Mouse (Mus musculus) midbrain, embryonic 10.5 days (tissue): ENCODE results near the gene Runx2. TPM values are rescaled to one million over a fixed set of nuclear protein-coding genes. Genes with fewer than 3 reads are reported as not detected.

Experiments used
- DNase-seq: peaks from one replicate; pipeline ENCODE4 v3.0.0-alpha.2; 2017; ENCODE audit warnings: low spot score
- H3K27ac ChIP-seq: fragments of 300-500 bp; sonication (generic); replicated peaks from 2 replicates; pipeline ENCODE4 v1.5.1; 2016; ENCODE audit warnings: mild to moderate bottlenecking
- H3K27me3 ChIP-seq: fragments of 300-500 bp; sonication (generic); 2 replicates; pipeline ENCODE4 v1.6.1; 2016; ENCODE audit warnings: low read depth, mild to moderate bottlenecking; ENCODE audit not compliant: poor library complexity, severe bottlenecking
- H3K36me3 ChIP-seq: fragments of 300-500 bp; sonication (generic); 2 replicates; pipeline ENCODE4 v1.6.1; 2016; ENCODE audit warnings: mild to moderate bottlenecking, moderate library complexity
- H3K4me1 ChIP-seq: fragments of 300-500 bp; sonication (generic); 2 replicates; pipeline ENCODE4 v1.6.1; 2016
- H3K4me3 ChIP-seq: fragments of 300-500 bp; sonication (generic); 2 replicates; pipeline ENCODE4 v1.5.1; 2016; ENCODE audit warnings: mild to moderate bottlenecking, moderate library complexity
- H3K9me3 ChIP-seq: fragments of 300-500 bp; sonication (generic); replicated peaks from 2 replicates; pipeline ENCODE4 v1.6.1; 2016; ENCODE audit warnings: mild to moderate bottlenecking
- WGBS: fragments of 180-500 bp; shearing (Covaris S2); methylation state at CpG from one replicate; pipeline ENCODE4 v1.1.7; 2016; 5-methylcytosine and 5-hydroxymethylcytosine counted together
- polyA plus RNA-seq: library from polyadenylated mRNA; unstranded; fragments of >200 nt; fragmentation: Nextera tagmentation; extraction: Ambion mirVana; gene quantifications from 2 replicates; pipeline ENCODE4 v1.2.1, GENCODE M21; 2016

Gene Runx2
- 0.17 and 0.24 TPM in 2 replicates for polyA plus RNA-seq

- H3K27me3 ChIP-seq, result peaks cover 5% of the 10 kb centered on the region; the same call in 1 of the 2 replicates
- no peak within 1 kb of the TSS for H3K4me3 ChIP-seq
- no peak within 1 kb of the TSS for H3K27ac ChIP-seq
- no peaks in the 10 kb centered on the region for H3K36me3 ChIP-seq
- H3K4me1 ChIP-seq, result peaks cover 15% of the 10 kb centered on the region
- DNase-seq, result no peak
- WGBS, result 26% methylated on average over 3 of the region's 3 CpGs
- no peaks in the 10 kb centered on the region for H3K9me3 ChIP-seq
Measured at GRCm38 (mm10) chr17:44814508-44815175, at the start of gene Runx2. Gene Runx2 (minus strand): TSS chr17:44814797.

GRCm38 (mm10) chr17:44863165-44863564 is 48.6 kb upstream of the Runx2 start:
- H3K4me1 ChIP-seq, result no peaks in the 10 kb centered on the region
- no peaks in the 10 kb centered on the region for H3K27me3 ChIP-seq
- 93% methylated on average over 6 of the region's 6 CpGs for WGBS
- H3K27ac ChIP-seq, result no peak overlapping the region
- DNase-seq, result no peak
- no peaks in the 10 kb centered on the region for H3K9me3 ChIP-seq
- H3K4me3 ChIP-seq, result no peak overlapping the region
- H3K36me3 ChIP-seq, result no peaks in the 10 kb centered on the region

GRCm38 (mm10) chr17:44842184-44842583 is 27.6 kb upstream of the Runx2 start:
- Histone ChIP-seq H3K36me3 (no peaks in the 10 kb centered on the region), H3K4me3 (no peak overlapping the region), H3K27me3 (no peaks in the 10 kb centered on the region), H3K27ac (no peak overlapping the region), H3K9me3 (no peaks in the 10 kb centered on the region), H3K4me1 (no peaks in the 10 kb centered on the region)
- WGBS, result 83% methylated on average over 4 of the region's 4 CpGs
- no peak for DNase-seq

- DNase-seq, result no peak
- 87% methylated on average over 1 of the region's 1 CpGs for WGBS
- no peaks in the 10 kb centered on the region for H3K27me3 ChIP-seq
- no peaks in the 10 kb centered on the region for H3K9me3 ChIP-seq
- H3K4me3 ChIP-seq, result no peak overlapping the region
- H3K27ac ChIP-seq, result no peak overlapping the region
- H3K4me1 ChIP-seq, result no peaks in the 10 kb centered on the region
- no peaks in the 10 kb centered on the region for H3K36me3 ChIP-seq
Measured at GRCm38 (mm10) chr17:44831201-44831600, 16.6 kb upstream of the Runx2 start.

- 86% methylated on average over 3 of the region's 3 CpGs for WGBS
- H3K9me3 ChIP-seq, result no peaks in the 10 kb centered on the region
- no peaks in the 10 kb centered on the region for H3K36me3 ChIP-seq
- H3K27ac ChIP-seq, result no peak overlapping the region
- H3K4me3 ChIP-seq, result no peak overlapping the region
- no peak for DNase-seq
- H3K4me1 ChIP-seq, result no peaks in the 10 kb centered on the region
- no peaks in the 10 kb centered on the region for H3K27me3 ChIP-seq
Measured at GRCm38 (mm10) chr17:44829587-44829986, 15.0 kb upstream of the Runx2 start.

- no peak overlapping the region for H3K4me3 ChIP-seq
- no peaks in the 10 kb centered on the region for H3K4me1 ChIP-seq
- no peaks in the 10 kb centered on the region for H3K27me3 ChIP-seq
- DNase-seq, result no peak
- H3K27ac ChIP-seq, result no peak overlapping the region
- H3K9me3 ChIP-seq, result no peaks in the 10 kb centered on the region
- H3K36me3 ChIP-seq, result no peaks in the 10 kb centered on the region
- 89% methylated on average over 4 of the region's 4 CpGs for WGBS
Measured at GRCm38 (mm10) chr17:44827964-44828363, 13.4 kb upstream of the Runx2 start.

GRCm38 (mm10) chr17:44827124-44827523 is 12.5 kb upstream of the Runx2 start:
- 87% methylated on average over 3 of the region's 3 CpGs for WGBS
- H3K27ac ChIP-seq, result no peak overlapping the region
- H3K4me3 ChIP-seq, result no peak overlapping the region
- H3K27me3 ChIP-seq, result no peaks in the 10 kb centered on the region
- H3K4me1 ChIP-seq, result no peaks in the 10 kb centered on the region
- no peaks in the 10 kb centered on the region for H3K36me3 ChIP-seq
- no peak for DNase-seq
- H3K9me3 ChIP-seq, result no peaks in the 10 kb centered on the region

GRCm38 (mm10) chr17:44821940-44822339 is 7.3 kb upstream of the Runx2 start:
- H3K36me3 ChIP-seq, result no peaks in the 10 kb centered on the region
- WGBS, result 91% methylated on average over 5 of the region's 5 CpGs
- H3K4me3 ChIP-seq, result no peak overlapping the region
- no peaks in the 10 kb centered on the region for H3K4me1 ChIP-seq
- no peak overlapping the region for H3K27ac ChIP-seq
- H3K27me3 ChIP-seq, result no peaks in the 10 kb centered on the region
- DNase-seq, result no peak
- no peaks in the 10 kb centered on the region for H3K9me3 ChIP-seq

GRCm38 (mm10) chr17:44819816-44820215 is 5.2 kb upstream of the Runx2 start:
- no peak overlapping the region for H3K4me3 ChIP-seq
- H3K9me3 ChIP-seq, result no peaks in the 10 kb centered on the region
- 82% methylated on average over 4 of the region's 4 CpGs for WGBS
- H3K27me3 ChIP-seq, result peaks cover under 1% of the 10 kb centered on the region; the same call in 1 of the 2 replicates
- H3K36me3 ChIP-seq, result no peaks in the 10 kb centered on the region
- peaks cover 5% of the 10 kb centered on the region for H3K4me1 ChIP-seq
- H3K27ac ChIP-seq, result no peak overlapping the region
- DNase-seq, result no peak

GRCm38 (mm10) chr17:44818825-44819224 is 4.2 kb upstream of the Runx2 start:
- 88% methylated on average over 2 of the region's 2 CpGs for WGBS

GRCm38 (mm10) chr17:44807031-44807430 is 7.6 kb downstream of the Runx2 start:
- DNase-seq, result no peak
- no peaks in the 10 kb centered on the region for H3K36me3 ChIP-seq
- H3K9me3 ChIP-seq, result no peaks in the 10 kb centered on the region
- no peaks in the 10 kb centered on the region for H3K27me3 ChIP-seq
- no peak overlapping the region for H3K27ac ChIP-seq
- 98% methylated on average over 1 of the region's 1 CpGs for WGBS
- no peaks in the 10 kb centered on the region for H3K4me1 ChIP-seq
- H3K4me3 ChIP-seq, result no peak overlapping the region

More at GRCm38 (mm10) chr17:44818825-44819224, 4.2 kb upstream of the Runx2 start:
- Histone ChIP-seq H3K27me3 (peaks cover 5% of the 10 kb centered on the region; the same call in 1 of the 2 replicates), H3K36me3 (no peaks in the 10 kb centered on the region), H3K9me3 (no peaks in the 10 kb centered on the region), H3K4me1 (peaks cover 15% of the 10 kb centered on the region), H3K4me3 (no peak overlapping the region), H3K27ac (no peak overlapping the region)
- DNase-seq, result no peak

- DNase-seq, result no peak
Measured at GRCm38 (mm10) chr17:44797331-44797730, 17.3 kb downstream of the Runx2 start.

GRCm38 (mm10) chr17:44792218-44792917 is 22.2 kb downstream of the Runx2 start:
- H3K9me3 ChIP-seq, result no peaks in the 10 kb centered on the region
- 93% methylated on average over 12 of the region's 12 CpGs for WGBS
- DNase-seq, result no peak
- H3K27me3 ChIP-seq, result no peaks in the 10 kb centered on the region
- H3K4me1 ChIP-seq, result peaks cover 6% of the 10 kb centered on the region; the same call in 1 of the 2 replicates
- no peak overlapping the region for H3K4me3 ChIP-seq
- no peak overlapping the region for H3K27ac ChIP-seq
- peaks cover 9% of the 10 kb centered on the region for H3K36me3 ChIP-seq

More at GRCm38 (mm10) chr17:44797331-44797730, 17.3 kb downstream of the Runx2 start:
- Histone ChIP-seq H3K36me3 (no peaks in the 10 kb centered on the region), H3K27me3 (no peaks in the 10 kb centered on the region), H3K4me3 (no peak overlapping the region), H3K4me1 (no peaks in the 10 kb centered on the region), H3K9me3 (no peaks in the 10 kb centered on the region), H3K27ac (no peak overlapping the region)
- 36% methylated on average over 3 of the region's 3 CpGs for WGBS
